Mouse (Mus musculus) retina, adult 2 months (tissue): ENCODE data around the gene Ptpn5.

Experiments used
- DNase-seq: peaks from one replicate; pipeline ENCODE4 v3.0.0-alpha.2; 2012; ENCODE audit warnings: low read depth, low spot score

The Ptpn5 gene

DNA sequence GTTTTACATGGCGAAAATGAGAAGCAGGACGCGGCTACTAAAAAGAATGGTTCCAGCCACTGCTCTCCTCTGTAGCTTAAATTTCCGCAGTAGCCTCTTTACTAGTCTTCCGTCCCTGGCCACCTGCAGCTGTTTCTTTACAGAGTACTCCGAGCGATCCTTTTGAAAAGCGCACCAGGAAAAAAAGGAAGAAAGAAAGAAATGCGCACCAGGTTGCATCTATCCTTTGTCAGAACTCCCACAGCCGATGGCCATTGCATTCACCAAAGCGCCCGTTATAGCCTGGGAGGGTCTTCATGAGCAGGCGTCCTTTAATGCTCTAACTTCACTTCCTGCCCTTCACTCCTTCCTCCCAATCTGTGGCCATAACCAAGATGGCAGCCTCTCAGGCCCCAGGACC lies at the start of gene Ptpn5:
Gene Ptpn5 (minus strand): TSS at position 354 of the 400 bp plus-strand sequence.
- DNase-seq = no peak

DNA sequence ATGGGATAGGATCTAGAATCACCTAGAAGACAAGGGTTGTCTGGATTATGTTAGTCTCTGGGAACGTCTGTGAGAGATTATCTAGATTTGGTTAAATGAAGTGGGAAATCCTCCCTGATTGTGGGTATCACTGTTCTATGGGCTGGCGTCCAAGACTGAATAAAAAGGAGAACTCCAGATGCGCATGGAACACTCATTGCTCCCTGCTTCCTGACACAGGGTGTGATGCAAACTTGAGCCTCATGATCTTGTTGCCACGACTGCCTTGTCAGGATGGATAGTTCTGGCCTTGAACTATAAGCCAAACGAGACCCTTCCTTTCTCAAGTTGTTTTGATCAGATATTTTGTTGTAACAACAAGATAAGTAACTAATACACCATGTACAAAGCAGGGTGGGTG lies 37.3 kb upstream of the Ptpn5 start:
- DNase-seq = no peak

DNA sequence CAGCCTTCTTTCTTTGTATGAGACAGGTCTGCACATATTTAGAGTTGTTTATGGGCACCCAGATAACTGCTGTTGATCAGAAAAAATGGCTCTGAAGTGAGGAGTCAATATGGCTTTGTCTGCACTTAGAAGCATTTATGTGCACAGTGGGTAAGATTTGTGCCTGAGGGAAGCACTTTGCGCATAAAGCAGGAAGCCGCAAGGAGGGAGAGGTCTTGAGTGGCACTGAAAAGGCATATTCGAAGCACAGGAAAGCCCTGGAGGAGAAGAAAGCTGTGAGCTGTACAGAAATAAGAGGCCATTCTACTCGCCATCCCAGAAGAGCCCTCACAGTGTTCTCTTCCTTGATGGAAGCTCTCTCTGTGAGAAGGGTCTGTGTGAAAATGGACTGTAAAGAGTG lies 31.5 kb upstream of the Ptpn5 start:
- no peak for DNase-seq

DNA sequence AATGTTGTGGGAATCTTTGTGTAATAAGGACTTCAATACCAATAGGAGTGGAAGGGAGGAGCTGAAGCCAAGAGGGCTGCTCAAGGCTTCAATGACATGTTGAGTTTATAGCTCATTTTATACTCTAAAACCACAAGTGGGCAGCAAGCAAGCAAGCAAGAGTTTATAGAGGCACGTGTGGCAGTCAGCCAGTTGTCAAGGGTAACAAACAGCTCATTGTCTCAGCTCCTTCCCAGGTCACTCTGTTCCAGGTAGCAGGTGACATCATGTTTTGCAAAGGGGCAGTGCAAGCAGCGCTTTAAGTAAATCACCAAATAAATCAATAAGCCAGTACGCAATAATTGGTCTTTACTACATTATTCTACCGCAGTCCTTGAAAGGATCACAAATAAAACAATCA lies 29.7 kb upstream of the Ptpn5 start:
- no peak for DNase-seq

DNA sequence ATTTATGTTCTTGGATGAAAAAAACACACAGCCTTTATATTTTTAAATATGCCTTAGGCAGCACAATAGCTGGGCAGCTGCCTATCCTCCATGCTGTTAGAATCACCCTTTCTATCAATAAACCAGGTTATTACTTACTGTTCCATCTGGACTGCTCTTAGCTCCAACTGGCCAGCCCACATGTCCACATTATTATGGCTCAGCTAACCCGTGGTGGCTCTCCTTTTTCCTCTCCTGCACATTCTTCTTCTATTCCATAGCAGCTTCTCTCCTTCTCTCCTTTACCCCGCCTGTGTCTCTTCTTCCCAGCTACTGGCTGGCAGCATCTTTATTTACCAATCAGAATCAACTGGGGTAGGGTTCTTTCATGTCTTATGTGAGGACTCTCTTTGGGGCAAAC lies 25.0 kb upstream of the Ptpn5 start:
- DNase-seq = no peak

DNA sequence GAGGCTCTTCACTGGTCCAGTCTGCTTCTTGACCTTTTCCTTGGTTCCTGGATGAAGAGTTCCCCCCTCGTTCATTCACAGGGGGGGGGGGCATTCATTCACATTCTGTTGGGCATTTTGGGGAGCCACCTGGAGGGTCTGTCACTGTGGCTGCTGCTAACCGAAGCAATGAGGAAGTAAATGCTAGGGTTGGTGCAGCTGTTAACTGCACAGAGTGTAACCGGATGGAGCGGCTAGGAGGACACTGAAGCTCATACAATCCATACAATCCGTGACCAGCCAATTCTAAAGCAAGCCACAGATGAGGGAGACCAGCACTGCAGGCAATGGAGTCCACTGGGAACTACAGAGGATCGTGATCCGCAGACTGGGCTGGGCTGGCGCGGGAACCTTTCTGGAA lies 24.3 kb upstream of the Ptpn5 start:
- DNase-seq = no peak

DNA sequence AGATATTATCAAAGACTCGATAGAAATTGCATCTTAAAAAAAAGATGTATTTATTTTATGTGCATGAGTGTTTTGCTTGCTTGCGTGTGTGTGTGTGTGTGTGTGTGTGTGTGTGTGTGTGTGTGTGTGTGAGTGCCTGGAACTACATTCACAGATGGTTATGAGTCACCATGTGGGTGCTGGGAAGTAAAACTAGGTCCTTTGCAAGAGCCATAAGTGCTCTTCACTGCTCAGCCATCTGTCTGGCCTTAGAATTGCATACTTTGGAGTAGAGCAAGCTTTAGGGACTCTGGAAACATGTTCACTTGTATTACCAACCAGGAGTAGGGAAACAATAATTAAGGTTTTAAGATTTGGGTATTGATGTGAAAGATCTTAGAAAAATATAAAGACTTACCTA lies 22.4 kb upstream of the Ptpn5 start:
- no peak for DNase-seq

DNA sequence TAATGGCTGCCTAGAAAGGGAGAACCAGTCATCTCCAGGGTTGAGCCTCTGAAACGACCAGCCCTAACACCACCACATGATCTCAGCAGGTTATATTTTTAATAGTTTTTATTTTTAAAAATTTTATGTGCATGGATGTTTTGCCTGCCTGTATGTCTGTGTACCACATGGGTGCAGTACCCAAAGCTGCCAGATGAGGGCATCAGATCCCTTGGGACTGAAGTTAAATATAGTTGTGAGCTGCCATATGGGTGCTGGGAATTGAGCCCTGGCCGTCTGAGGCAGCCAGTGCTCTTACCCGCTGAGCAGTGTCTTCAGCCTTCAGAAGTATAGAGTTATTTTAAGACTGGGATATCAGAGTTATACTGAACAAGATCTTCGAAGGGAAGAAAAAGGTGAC lies 21.9 kb upstream of the Ptpn5 start:
- DNase-seq = no peak

DNA sequence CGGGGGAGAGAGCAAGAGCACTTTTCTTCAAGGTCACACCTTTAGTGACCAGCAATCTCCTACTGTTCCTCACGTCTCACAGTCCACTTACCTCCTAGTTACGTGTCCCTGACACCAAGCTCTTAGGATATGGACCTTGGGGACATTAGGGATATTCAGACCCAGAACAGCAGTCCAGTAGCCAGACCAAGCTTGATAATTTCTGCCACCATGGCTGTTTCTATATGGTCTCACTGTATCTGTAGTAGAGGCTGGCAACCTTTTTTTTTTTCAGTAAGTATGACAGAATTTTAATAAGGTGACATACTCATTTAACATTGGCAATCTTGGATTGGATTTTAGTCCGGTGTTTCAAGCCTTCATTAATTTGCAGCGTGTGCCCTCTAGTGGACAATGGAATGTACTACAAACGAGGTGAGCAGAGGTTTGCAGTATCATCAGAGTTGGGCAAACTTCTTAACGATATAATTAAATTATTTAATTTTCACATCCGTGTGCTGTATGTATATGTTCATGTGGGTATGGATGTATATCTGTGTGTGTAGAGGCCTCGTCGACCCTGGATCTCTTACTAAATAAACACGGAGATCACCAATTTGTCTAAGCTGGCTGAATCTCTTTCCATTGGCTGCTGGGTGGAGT lies 17.1 kb upstream of the Ptpn5 start:
- peak; percentile 32 for DNase-seq

DNA sequence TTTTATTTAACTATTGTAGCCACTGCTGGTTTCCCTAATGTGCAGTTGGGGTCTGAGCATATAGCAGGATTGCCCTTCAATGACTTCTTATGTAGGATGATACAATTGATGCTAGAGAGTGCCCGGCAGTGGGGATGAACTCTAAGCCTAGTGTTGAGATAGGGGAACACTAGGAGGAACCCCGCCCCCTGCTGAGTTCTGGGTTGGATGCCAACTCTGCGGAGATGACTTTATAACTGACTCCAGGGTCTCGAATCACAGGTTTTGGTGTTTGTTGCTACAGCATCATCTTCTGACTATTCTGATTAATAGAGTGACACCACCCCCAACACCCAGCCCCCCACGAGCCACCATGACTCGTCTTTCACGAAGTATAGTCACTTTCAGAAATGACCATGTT lies 14.8 kb upstream of the Ptpn5 start:
- DNase-seq = no peak

DNA sequence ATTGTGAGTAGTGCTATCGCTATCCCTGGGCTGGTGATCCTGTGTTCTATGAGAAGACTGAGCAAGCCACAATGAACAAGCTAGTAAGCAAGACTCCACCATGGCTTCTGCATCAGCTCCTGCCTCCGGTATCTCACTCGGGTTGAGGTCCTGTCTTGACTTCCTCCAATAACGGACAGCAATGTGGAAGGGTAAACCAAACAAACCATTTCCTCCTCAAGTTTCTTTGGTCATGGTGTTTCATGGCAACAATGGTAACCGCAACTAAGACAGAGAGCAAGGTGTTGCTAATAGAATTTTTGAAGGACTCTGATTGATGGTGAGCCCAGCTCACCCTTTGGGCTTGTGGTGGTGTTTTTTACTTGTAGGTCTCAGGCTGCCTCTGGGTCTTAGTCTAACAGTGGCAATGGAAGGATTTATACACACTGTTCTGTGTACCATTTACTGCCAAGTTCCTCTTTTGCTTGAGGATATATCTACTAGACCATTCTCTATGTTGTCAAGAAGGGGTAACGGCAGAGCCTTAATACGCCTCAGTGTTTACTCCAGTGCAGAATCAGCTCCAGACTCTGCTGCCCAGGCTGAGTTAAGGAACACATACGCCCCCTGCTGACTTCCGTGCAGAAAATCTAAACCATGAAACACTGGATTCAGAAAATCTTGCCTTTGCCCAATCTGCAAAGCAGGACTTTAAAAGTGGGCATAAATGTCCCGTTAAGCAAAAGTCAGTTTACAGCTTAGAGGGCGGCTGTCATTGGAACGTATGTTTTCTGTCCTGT lies 12.7 kb upstream of the Ptpn5 start:
- DNase-seq = no peak

DNA sequence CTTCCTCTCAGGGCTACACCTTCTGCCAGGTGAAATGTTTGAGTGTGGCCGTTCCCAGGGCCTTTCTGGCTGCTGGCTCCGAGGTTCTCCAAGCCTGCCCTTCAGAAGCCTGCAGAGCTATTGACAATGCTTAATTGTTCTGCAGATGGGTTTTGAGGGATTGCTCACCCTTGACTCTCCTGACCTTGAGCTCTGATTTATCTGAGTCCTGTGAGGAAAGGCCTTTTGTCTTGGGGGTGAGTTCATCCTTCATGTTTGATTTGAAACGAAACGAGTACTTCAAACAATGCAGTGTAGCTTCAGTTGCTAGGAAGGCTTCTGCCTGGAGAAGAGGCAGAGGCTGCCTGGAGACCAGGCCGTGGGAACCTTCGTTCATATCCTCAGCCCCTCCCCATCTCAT lies 10.8 kb upstream of the Ptpn5 start:
- no peak for DNase-seq

DNA sequence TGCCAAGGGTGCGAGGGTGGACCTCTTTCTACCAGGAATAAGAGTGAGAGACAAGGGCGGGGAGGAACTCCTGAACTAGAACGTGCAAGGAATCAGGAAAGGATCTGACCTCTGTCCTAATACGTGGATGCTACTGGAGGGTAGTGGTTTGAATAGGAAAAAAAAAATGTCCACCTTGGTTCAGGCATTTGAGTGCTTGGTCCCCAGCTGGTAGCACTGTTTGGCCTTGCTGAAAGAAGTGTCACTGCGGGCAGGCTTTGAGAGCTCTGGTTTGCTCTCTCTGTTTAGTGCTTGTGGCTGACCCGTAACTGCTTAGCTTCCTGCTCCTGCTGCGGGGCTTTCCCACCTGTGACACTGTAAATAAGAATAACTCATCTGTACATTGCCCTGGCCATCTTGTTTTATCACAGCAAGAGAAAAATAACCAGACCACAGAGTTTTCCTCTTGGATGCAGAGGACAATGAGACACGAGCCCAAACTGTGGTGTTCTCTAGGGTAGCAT lies 6.4 kb upstream of the Ptpn5 start:
- DNase-seq = no peak

DNA sequence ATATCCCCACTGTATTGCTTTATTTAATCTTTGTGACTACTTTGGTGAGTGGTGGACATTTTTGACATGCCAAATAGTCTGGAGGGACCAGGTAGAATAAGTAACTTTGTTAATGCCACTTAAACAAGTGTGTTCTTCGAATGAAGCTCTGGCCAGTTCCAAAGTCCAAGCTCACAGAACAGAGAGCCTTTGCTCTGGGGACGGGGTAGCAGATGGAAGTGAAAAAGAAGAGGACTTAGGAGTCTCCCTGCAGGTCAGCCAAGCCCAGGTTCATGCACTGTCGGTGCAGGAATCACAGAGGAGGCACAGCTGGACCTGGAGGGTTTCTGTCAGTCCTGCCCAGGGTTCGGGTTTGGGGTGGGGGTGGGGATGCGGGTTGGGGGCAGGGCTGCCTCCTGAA lies 1.1 kb upstream of the Ptpn5 start:
- DNase-seq = no peak

DNA sequence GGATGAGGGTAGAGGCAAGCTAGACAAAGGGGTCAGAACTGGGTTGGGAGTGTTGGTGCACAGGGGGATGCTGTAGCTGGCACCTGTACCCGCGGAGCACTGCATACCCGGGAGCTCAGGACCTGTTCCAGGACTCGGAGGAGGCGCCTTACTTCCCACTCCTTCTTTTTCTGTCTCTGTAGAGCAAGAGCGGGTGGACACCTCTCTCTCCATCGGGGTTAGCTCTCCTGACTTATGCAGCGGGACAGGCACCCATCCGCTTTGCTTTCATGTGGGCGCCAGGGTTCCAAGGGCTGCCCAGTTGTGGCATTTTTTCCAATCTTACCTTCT lies 588 bp downstream of the Ptpn5 start:
- no peak for DNase-seq

DNA sequence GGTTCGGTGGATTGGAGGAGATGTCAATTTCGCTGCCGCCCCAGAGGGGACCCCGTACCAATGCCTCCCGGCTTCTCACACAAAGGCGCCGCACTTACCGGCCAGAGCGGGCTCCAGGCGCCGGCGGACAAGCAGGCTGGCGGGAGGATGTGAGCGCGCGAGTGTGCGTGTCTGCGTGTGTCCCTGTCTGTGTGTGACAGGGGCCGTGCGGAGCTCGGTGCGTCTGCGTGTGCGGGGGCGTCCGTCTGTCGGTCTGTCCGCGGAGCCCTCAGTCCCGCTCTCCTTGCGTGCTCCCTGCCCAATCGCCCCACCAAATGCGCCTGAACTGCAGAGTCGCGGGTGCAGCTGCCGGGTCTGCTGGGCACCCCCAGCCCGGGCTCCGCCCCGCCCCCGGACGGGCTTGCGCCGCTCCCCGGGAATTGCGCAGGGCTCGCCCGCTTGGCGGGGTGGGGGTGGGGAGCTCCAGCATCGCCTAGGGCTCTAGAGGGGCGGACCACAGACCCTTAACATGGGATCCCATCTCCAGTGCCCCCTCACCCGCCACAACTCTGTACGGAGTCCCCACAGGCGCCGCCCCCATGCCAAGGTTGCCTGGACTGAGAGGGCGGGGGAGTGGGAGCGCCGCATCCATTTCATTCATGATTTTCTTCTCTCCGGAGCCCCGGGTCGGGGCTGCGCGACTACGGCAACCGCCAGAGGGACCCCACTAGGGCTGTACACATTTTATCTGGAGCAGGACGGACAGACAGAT lies 1.1 kb downstream of the Ptpn5 start:
- no peak for DNase-seq

DNA sequence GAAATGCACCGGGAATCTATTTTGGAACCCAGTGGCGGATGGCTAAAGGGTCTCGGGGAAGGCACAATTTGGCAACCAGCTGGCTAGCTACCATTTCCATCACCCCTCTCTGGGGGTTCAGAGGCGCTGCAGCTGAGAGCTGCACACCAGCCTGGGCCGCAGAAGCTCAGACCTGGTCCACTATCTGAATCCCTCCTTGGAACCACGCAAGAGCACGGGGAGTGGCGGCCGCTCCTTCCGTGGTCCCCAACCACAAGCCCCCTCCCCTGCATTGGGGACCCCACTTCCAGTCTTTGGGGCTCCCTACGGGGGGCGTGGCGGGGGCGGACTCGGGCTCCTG lies 1.7 kb downstream of the Ptpn5 start:
- no peak for DNase-seq

DNA sequence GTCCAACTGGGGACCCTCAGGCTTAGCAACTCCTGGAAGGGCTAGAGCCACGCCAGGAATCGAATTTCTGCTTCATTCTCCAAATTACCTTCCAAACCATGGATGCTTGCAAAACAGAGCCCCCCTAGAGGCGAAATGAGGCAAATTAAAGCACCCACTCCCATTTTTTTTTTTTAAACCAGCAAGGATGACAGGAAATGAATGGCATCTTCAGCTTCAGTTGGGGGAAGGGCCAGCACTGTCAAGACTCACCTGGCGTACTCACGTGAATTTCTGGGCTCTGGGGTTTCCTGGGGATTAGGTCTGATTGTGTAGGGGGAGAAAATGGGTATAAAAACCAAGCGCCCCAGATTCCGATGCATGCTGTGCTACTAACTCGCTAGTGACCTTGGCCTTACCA lies 2.2 kb downstream of the Ptpn5 start:
- no peak for DNase-seq

DNA sequence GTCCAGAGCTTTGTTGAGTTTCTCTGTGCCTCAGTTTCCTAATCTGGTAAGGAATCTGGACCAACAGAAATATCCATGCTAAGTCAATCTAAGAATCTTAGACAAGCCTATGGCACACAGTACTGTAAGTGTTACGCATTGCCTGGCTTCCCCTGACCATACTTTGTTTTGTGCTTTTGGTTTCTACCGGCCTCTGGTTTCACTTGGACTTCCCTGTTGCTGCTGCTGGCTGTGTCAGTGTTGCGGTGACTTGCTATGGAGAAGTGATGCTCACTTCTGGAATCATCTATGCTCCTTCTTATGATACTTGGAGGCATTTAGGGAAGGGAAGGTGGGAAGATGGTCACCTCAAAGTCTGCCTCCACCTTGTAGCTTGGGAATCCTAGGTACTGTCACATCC lies 11.5 kb downstream of the Ptpn5 start:
- DNase-seq = no peak

DNA sequence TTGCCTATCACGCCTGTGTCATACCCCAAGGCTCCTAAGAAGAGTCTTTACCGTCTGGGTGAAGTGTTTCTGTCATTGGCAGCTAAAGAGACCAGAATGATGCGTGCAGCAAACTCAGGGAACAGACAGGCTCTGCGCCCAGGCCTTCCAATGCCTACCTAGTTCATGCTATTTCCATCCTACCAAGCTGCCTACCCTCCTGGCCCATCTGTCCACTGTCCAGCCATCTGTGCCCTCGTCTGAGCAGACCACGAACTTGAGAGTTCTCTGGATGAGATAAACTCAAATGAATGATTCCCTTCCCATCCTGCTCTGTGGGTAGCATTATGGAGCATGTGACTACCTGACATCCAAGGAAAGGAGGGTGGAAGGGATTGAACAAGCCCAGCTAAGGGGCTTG lies 16.8 kb downstream of the Ptpn5 start:
- DNase-seq = no peak

DNA sequence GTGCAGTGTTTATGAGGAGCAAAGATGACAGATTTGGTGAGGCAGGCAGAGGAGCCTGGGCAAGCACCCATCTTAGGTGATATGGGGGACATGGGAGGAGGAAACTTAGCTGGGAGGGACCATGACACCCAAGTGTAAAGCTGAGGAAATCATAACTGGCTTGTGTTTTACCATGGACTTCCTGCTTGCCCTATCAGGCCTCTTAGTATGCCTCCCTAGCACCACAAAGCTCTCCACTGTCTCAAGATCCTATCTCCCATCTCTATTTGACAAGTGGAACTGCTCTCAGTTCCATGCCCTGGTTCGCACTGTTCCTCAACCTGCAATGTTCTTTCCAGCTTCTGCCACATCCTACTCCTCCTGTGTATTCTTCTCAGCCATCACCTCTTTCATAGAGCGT lies 18.0 kb downstream of the Ptpn5 start:
- DNase-seq = no peak

DNA sequence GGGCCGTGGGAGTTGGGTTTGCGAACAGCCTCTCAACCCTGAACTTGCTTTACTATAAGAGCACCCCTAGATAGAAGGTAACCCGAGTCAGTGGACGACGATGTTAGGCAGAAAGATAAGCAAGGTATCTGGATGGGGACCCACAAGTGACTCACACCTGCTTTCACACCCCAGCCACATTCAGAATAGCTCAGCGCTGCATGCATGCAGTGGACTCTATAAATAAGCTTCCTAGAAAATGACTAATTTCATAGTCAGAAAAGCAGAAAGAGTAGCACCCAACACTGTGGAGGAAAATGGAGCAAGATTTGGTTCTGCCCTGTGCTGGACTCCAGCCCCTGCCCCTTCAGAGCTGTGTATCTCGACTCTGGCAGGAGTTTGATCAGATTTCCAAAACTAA lies 20.1 kb downstream of the Ptpn5 start:
- DNase-seq = no peak

DNA sequence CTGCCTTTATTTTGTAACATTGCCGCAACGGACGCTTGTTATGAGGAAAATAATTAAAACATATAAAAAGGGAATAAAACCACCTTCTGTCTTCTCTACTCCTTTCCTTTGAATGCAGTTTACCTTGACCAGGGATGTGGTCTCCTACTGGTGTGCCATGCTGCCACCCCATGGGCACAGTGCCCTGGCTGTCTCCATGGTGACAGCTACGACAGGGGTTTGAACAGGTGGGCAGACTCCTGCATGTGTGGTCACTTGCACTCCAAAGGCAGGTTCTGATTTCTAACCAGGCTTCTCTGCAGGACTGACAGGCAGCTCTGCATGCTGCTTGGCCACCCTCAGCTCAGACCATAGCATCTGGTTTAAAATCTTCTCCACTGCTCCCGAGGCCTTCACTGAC lies 21.4 kb downstream of the Ptpn5 start:
- no peak for DNase-seq
